18 mouse cellular contexts compared by ENCODE assay signal in the genomic region with DNA sequence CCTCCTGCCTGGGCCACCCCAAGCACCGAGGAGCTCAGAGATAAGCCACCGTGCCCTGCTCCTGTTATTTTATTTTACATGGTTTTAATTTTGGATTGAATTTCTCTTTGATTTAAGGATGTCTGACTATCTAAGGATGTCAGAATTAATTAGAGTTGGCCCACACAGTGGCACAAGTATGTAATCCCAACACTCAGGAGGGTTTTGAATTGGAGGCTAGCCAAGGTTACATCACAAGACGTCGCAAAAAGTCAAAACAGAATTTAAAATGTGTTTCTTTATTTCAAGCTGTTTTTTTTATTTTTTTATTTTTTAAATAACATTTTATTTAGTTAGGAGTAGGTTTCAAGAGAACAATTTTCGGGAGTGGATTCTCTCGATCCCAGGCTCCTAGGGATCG. TPM values are rescaled to one million over a fixed set of nuclear protein-coding genes. Genes with fewer than 3 reads are reported as not detected.
"Had no signal": no experiment of that assay in that cellular context is flagged by ENCODE, and none has a peak within 500 bp of the region (broad histone marks: within the 10 kb centered on the region; RNA-seq: fewer than 3 reads in every experiment).

No protein-coding gene starts in this region.

- H3K9me3 ChIP-seq: midbrain, embryonic 10.5 days; midbrain, embryonic 12.5 days; neural tube, embryonic 13.5 days; neural tube, embryonic 15.5 days had no signal

- H3K9ac ChIP-seq: neural tube, embryonic 15.5 days had no signal

- H3K27me3 ChIP-seq: neural tube, embryonic 13.5 days; neural tube, embryonic 15.5 days had no signal

- ATAC-seq: midbrain, embryonic 16.5 days had no signal

- H3K4me3 ChIP-seq: myocyte; neural tube, embryonic 15.5 days had no signal

- H3K36me3 ChIP-seq: midbrain, embryonic 10.5 days; midbrain, embryonic 12.5 days; neural tube, embryonic 13.5 days; neural tube, embryonic 15.5 days had no signal

- H3K27ac ChIP-seq: midbrain, embryonic 12.5 days; neural tube, embryonic 13.5 days; neural tube, embryonic 15.5 days had no signal

- DNase-seq: lung, adult 18-20 months; lung, embryonic 14.5 days; lung, postnatal 10 days; lung, postnatal 4 days; right cerebral cortex, adult 18-20 months; right cerebral cortex, postnatal 25 days; right cerebral cortex, postnatal 4 days; spleen, adult 18-20 months; thymus, adult 18-20 months; thymus, postnatal 14 days; thymus, postnatal 36 days had no signal

RNA-seq across cellular contexts. Expression of gene Fam81a, which starts 31.5 kb away (rescaled TPM):
- total RNA-seq: megakaryocyte-erythroid progenitor cell, adult 5-6 weeks had no signal
